Comparison of ENCODE assay signal across 19 mouse cellular contexts in the genomic region with DNA sequence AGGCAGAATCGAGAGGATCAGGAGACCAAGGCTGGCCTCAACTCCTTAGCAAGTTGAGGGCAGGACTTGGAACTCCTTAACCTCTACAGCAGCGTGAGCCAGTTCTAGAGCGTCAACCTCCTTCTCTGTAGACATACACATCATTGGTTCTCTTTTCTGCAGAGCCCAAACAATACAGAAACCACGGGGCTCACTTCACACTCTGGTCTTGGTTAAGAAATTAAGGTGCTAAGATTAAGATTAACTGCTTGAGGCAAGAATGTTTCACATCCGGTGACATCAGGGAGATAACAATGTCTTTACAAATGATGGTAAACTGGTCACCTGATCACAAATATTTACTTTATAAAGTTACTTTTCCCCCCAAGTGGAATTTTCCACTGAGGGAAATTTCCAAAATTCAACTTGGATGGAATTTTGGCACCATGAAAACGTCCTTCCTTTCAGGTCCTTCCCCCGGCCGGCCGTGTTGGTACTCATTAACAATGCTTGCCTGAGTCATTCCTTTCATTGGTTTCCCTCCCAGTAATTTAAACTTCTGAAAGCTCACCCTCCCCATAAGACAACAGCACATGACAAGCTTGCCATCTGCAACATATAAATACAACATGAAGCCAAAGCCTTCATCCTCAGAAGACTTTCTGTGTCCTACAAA.
DNase-seq lines count a peak whose midpoint lies in the region; ATAC-seq and TF ChIP-seq lines count a peak whose summit lies in the region.
"Had no signal": no experiment of that assay in that cellular context is flagged by ENCODE, and none has a peak within 500 bp of the region (broad histone marks: within the 10 kb centered on the region; RNA-seq: fewer than 3 reads in every experiment).

No protein-coding gene starts in this region.

- no peak for TF ChIP-seq EP300 in heart, adult 2 months (IDR thresholded peaks at IDR 0.05; ENCODE audit: insufficient read depth, low read depth, low read length)
- no peak for TF ChIP-seq EP300 in CH12.LX (IDR thresholded peaks at IDR 0.05; ENCODE audit: low read length)

- H3K4me2 ChIP-seq in CH12.LX (ENCODE audit: insufficient read depth, low read depth, poor library complexity, severe bottlenecking): no peak overlapping the region
- H3K4me2 ChIP-seq: embryonic facial prominence, embryonic 12.5 days; forebrain, embryonic 15.5 days; lung, embryonic 15.5 days had no signal

- intact Hi-C loops in heart, adult 2 months (cut with DNase I): no loop called here

- no peak overlapping the region for H3K9ac ChIP-seq in heart, adult 2 months (ENCODE audit: low read depth, low read length)
- H3K9ac ChIP-seq in CH12.LX (ENCODE audit: insufficient read depth, low read depth): no peak overlapping the region
- H3K9ac ChIP-seq: embryonic facial prominence, embryonic 12.5 days; forebrain, embryonic 15.5 days; liver, embryonic 14.5 days; lung, embryonic 15.5 days had no signal

- H3K4me3 ChIP-seq in heart, adult 2 months: no peak overlapping the region
- no peak overlapping the region for H3K4me3 ChIP-seq in CH12.LX (replicated peaks in 1 of 3; ENCODE audit: low read depth in 2 of 3, low read length in 2 of 3, poor library complexity in 1 of 3)
- H3K4me3 ChIP-seq in forebrain, embryonic 10.5 days: no peak overlapping the region
- H3K4me3 ChIP-seq: embryonic facial prominence, embryonic 12.5 days; erythroblast, embryonic 14.5 days; forebrain, embryonic 15.5 days; hindbrain, embryonic 10.5 days; lung, embryonic 15.5 days; midbrain, embryonic 10.5 days had no signal

- no peak for DNase-seq in heart, adult 2 months
- no peak for DNase-seq in heart, postnatal 4 days
- DNase-seq in CH12.LX (ENCODE audit: extremely low read depth): no peak
- DNase-seq in kidney, postnatal 4 days: peak; percentile 23 to 43
- no peak for DNase-seq in forebrain, embryonic 10.5 days (ENCODE audit: extremely low spot score, low spot score)
- no peak for DNase-seq in frontal cortex, adult 2 months (ENCODE audit: extremely low spot score in 1 of 2, low spot score in 1 of 2)
- no peak for DNase-seq in adrenal gland, postnatal 4 days (ENCODE audit: low spot score in 2 of 2)
- DNase-seq: adrenal gland, postnatal 25 days; cerebellum, adult 8-10 months; lung, postnatal 4 days had no signal

- no peak for TF ChIP-seq CTCF in heart, adult 2 months (IDR thresholded peaks at IDR 0.05)
- TF ChIP-seq CTCF in CH12.LX (conservative IDR thresholded peaks at IDR 0.05 in 1 of 2, IDR thresholded peaks at IDR 0.05 in 1 of 2; ENCODE audit: low read depth in 2 of 2, low read length in 2 of 2): no peak

- ATAC-seq in inflammation-experienced regulatory T-cells, adult 6 months: peak; percentile 41
- ATAC-seq: forebrain, embryonic 15.5 days had no signal

- in situ Hi-C loops in CH12.LX (cut with MboI; ENCODE audit: low pct_ligation_motif_present, low pct_unique_long_range_greater_than_20kb, low sequenced_read_pairs): no loop called here

- dilution Hi-C loops in CH12.LX (cut with MboI; ENCODE audit: extremely low pct_ligation_motif_present, extremely low pct_unique_long_range_greater_than_20kb, low sequenced_read_pairs): no loop called here

- H3K4me1 ChIP-seq in heart, adult 2 months (ENCODE audit: control insufficient read depth, insufficient read depth, low read length): peaks cover 8% of the 10 kb centered on the region
- H3K4me1 ChIP-seq in CH12.LX (ENCODE audit: control insufficient read depth in 1 of 2, insufficient read depth in 2 of 2): peaks cover 8 to 28% of the 10 kb centered on the region in 2 experiments
- H3K4me1 ChIP-seq in forebrain, embryonic 10.5 days: peaks cover 18% of the 10 kb centered on the region
- H3K4me1 ChIP-seq: forebrain, embryonic 15.5 days had no signal

- no peaks in the 10 kb centered on the region for H3K9me3 ChIP-seq in CH12.LX (replicated peaks; ENCODE audit: low read length)
- H3K9me3 ChIP-seq in forebrain, embryonic 10.5 days: no peaks in the 10 kb centered on the region; the same call in 1 of the 2 replicates
- H3K9me3 ChIP-seq: embryonic facial prominence, embryonic 12.5 days; forebrain, embryonic 15.5 days; hindbrain, embryonic 10.5 days; lung, embryonic 15.5 days; midbrain, embryonic 10.5 days had no signal

- 54% methylated on average over 9 of the region's 9 CpGs for WGBS in heart, adult 2 months
- WGBS in forebrain, embryonic 10.5 days: 89% methylated on average over 9 of the region's 9 CpGs

- TF ChIP-seq RAD21 in CH12.LX (IDR thresholded peaks at IDR 0.05; ENCODE audit: low read depth, low read length): no peak

- TF ChIP-seq POLR2A in heart, adult 2 months (IDR thresholded peaks at IDR 0.05; ENCODE audit: insufficient read depth, low read depth, low read length): no peak
- no peak for TF ChIP-seq POLR2A in CH12.LX (IDR thresholded peaks at IDR 0.05; ENCODE audit: low read depth, low read length)

- no peaks in the 10 kb centered on the region for H3K79me2 ChIP-seq in heart, adult 2 months (replicated peaks; ENCODE audit: control insufficient read depth, insufficient read depth, low read length)
- H3K79me2 ChIP-seq in CH12.LX (replicated peaks; ENCODE audit: control insufficient read depth, extremely low read depth, insufficient read depth, poor library complexity, severe bottlenecking): no peaks in the 10 kb centered on the region

- no peaks in the 10 kb centered on the region for H3K27me3 ChIP-seq in heart, adult 2 months (ENCODE audit: control insufficient read depth, insufficient read depth, low read length)
- H3K27me3 ChIP-seq in CH12.LX (replicated peaks): no peaks in the 10 kb centered on the region
- no peaks in the 10 kb centered on the region for H3K27me3 ChIP-seq in forebrain, embryonic 10.5 days (ENCODE audit: poor library complexity, severe bottlenecking)
- H3K27me3 ChIP-seq: embryonic facial prominence, embryonic 12.5 days; forebrain, embryonic 15.5 days; lung, embryonic 15.5 days had no signal

- H3K27ac ChIP-seq in heart, adult 2 months: peak overlapping the region; percentile 23
- no peak overlapping the region for H3K27ac ChIP-seq in CH12.LX (ENCODE audit: insufficient read depth, low read depth)
- no peak overlapping the region for H3K27ac ChIP-seq in forebrain, embryonic 10.5 days
- H3K27ac ChIP-seq: embryonic facial prominence, embryonic 12.5 days; forebrain, embryonic 15.5 days; liver, embryonic 14.5 days; lung, embryonic 15.5 days; midbrain, embryonic 10.5 days; stomach, postnatal 0 days had no signal

- no peaks in the 10 kb centered on the region; the same call in 1 of the 2 replicates for H3K36me3 ChIP-seq in heart, adult 2 months (ENCODE audit: control insufficient read depth, insufficient read depth, low read length)
- no peaks in the 10 kb centered on the region for H3K36me3 ChIP-seq in CH12.LX (replicated peaks in 1 of 2; ENCODE audit: control insufficient read depth in 1 of 2, insufficient read depth in 1 of 2, low read length in 1 of 2)
- no peaks in the 10 kb centered on the region for H3K36me3 ChIP-seq in forebrain, embryonic 10.5 days (replicated peaks)
- H3K36me3 ChIP-seq: embryonic facial prominence, embryonic 12.5 days; forebrain, embryonic 15.5 days; hindbrain, embryonic 10.5 days; lung, embryonic 15.5 days; midbrain, embryonic 10.5 days had no signal

TF ChIP-seq in CH12.LX, 34 proteins besides CTCF, POLR2A, EP300 and RAD21:
- TF ChIP-seq MAX (IDR thresholded peaks at IDR 0.05; ENCODE audit: low read length): no peak
- TF ChIP-seq BHLHE40 (IDR thresholded peaks at IDR 0.05; ENCODE audit: low read depth, low read length): peak; percentile 11; the same call in 1 of the 2 replicates

Comparison
In these comparisons a context has a peak if more than half of its experiments do, and no peak if none do; other contexts are left out.
1. DNase-seq: peak in kidney, postnatal 4 days (2 of 2); none in heart, adult 2 months (0 of 2), heart, postnatal 4 days (single experiment), CH12.LX (single experiment), forebrain, embryonic 10.5 days (single experiment), frontal cortex, adult 2 months (0 of 2) and adrenal gland, postnatal 4 days (0 of 2).